Mouse (Mus musculus) stomach, embryonic 16.5 days (tissue): ENCODE results near the gene Slco2a1. TPM values are rescaled to one million over a fixed set of nuclear protein-coding genes. Genes with fewer than 3 reads are reported as not detected.
A peak's percentile ranks its signal among the peaks of the same experiment; 100 is the strongest.

ENCODE experiments used
- ATAC-seq: fragments of 200-750 bp; cut with Nextera tagmentation; 2 replicates; pipeline ENCODE4 v1.8.0; 2017; ENCODE audit warnings: moderate number of reproducible peaks, moderate TSS enrichment; ENCODE audit not compliant: insufficient read depth, low FRiP score
- H3K27ac ChIP-seq: fragments of 300-500 bp; sonication (generic); 2 replicates; pipeline ENCODE4 v1.5.1; 2014; ENCODE audit warnings: low read length
- H3K27me3 ChIP-seq: fragments of 300-500 bp; sonication (generic); 2 replicates; pipeline ENCODE4 v1.6.1; 2014; ENCODE audit warnings: low read length, control low read depth, mixed read lengths; ENCODE audit not compliant: control insufficient read depth, insufficient read depth
- H3K36me3 ChIP-seq: fragments of 300-500 bp; sonication (generic); 2 replicates; pipeline ENCODE4 v1.6.1; 2014; ENCODE audit warnings: low read length; ENCODE audit not compliant: control insufficient read depth, insufficient read depth
- H3K4me1 ChIP-seq: fragments of 300-500 bp; sonication (generic); 2 replicates; pipeline ENCODE4 v1.6.1; 2014; ENCODE audit warnings: low read length, control low read depth, mixed read lengths; ENCODE audit not compliant: control insufficient read depth, insufficient read depth
- H3K4me2 ChIP-seq: fragments of 300-500 bp; sonication (generic); 2 replicates; pipeline ENCODE4 v1.6.1; 2014; ENCODE audit warnings: low read depth, low read length, mixed read lengths
- H3K4me3 ChIP-seq: fragments of 300-500 bp; sonication (generic); replicated peaks from 2 replicates; pipeline ENCODE4 v1.5.1; 2014; ENCODE audit warnings: mild to moderate bottlenecking, low read length
- H3K9ac ChIP-seq: fragments of 300-500 bp; sonication (generic); 2 replicates; pipeline ENCODE4 v1.6.1; 2014; ENCODE audit warnings: low read length
- H3K9me3 ChIP-seq: fragments of 300-500 bp; sonication (generic); replicated peaks from 2 replicates; pipeline ENCODE4 v1.6.1; 2016; ENCODE audit warnings: low read length, control low read depth; ENCODE audit not compliant: control insufficient read depth
- WGBS: fragments of 180-500 bp; shearing (Covaris S2); extraction: QIAGEN DNeasy Blood & Tissue Kit; methylation state at CpG from one replicate; pipeline ENCODE4 v1.1.7; 2014; 5-methylcytosine and 5-hydroxymethylcytosine counted together
- polyA plus RNA-seq: library from polyadenylated mRNA; unstranded; fragments of >200 nt; fragmentation: Nextera tagmentation; extraction: Ambion mirVana; gene quantifications from 2 replicates; pipeline ENCODE4 v1.2.1, GENCODE M21; 2015

Slco2a1 gene
- polyA plus RNA-seq, 1 experiment from 2014 or later, result 11.8 TPM

DNA sequence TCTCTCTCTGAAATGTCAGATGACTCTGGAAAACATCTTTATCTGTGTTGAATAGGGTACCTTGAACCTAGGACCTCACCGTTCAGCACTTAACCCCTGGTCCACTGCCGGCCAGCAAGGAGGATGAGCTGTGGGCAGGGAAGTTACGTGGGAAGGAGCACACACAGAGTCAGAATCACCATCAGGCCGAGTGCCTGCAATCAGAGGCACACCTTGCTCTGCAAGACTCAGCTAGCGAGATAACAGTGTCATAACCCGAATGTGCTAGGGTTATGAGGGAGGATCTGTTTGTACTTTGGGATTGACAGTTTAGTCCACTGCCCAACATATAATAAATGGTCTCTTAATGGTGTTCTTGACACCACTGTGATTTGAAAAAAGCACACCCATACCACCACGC is 50.2 kb downstream of the Slco2a1 start:
- no peak overlapping the region for H3K27ac ChIP-seq
- WGBS, result 69% methylated on average over 7 of the region's 7 CpGs
- no peaks in the 10 kb centered on the region for H3K36me3 ChIP-seq
- no peak overlapping the region for H3K4me2 ChIP-seq
- no peaks in the 10 kb centered on the region for H3K4me1 ChIP-seq
- H3K27me3 ChIP-seq, result no peaks in the 10 kb centered on the region
- H3K9me3 ChIP-seq, result no peaks in the 10 kb centered on the region
- no peak overlapping the region for H3K4me3 ChIP-seq
- no peak overlapping the region for H3K9ac ChIP-seq
- no peak for ATAC-seq

DNA sequence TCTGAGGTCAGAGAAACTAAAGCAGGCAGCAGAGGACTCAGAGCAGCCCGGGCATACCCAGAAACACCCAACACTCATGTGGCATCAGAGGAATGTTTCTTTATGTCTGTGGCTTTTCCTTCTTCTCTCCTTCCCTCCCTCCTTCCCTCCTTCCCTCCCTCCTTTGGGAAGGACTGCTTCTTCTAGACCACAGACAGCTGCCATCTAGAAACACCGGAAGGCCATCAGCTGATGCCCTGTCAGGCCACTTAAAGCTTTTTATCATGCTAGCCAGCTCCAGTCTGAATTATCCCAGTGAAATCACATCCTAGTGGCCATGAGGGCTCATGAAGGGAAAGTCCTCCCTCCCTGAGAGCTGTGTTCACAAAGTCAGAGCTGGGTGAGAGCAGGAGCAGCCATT is 52.1 kb downstream of the Slco2a1 start:
- no peak overlapping the region for H3K4me3 ChIP-seq
- no peak overlapping the region for H3K27ac ChIP-seq
- H3K27me3 ChIP-seq, result no peaks in the 10 kb centered on the region
- H3K4me1 ChIP-seq, result no peaks in the 10 kb centered on the region
- ATAC-seq, result no peak
- H3K4me2 ChIP-seq, result no peak overlapping the region
- H3K9ac ChIP-seq, result no peak overlapping the region
- H3K36me3 ChIP-seq, result no peaks in the 10 kb centered on the region
- H3K9me3 ChIP-seq, result no peaks in the 10 kb centered on the region
- 53% methylated on average over 2 of the region's 2 CpGs for WGBS

GRCm38 (mm10) chr9:103045406-103045805 is 56.9 kb downstream of the Slco2a1 start:
- 91% methylated on average over 1 of the region's 1 CpGs for WGBS
- no peak overlapping the region for H3K4me2 ChIP-seq

DNA sequence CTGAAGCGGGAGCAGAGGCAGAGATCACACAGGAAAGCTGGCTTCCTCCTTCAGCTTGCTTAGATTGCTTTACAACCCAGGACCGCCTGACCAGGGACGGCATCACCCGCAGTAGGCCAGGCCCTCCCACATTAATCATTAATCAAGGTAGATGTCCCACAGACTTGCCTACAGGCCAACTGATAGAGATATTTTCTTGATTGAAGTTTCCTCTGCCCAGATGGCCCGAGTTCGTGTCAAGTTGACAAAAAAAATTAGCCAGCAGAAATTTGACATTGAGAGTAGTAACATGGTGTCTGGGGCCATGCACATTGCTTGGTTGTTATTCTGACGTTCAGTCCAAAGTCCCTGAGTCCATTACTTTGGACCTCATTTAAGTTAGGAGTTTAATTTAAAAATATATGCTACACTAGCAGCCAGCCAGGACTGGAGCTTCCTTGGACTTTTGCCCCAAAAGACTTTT is 60.6 kb downstream of the Slco2a1 start:
- ATAC-seq, result peak; percentile 60; the same call in 1 of the 2 replicates
- Histone ChIP-seq H3K4me2 (no peak overlapping the region), H3K27ac (no peak overlapping the region), H3K4me3 (no peak overlapping the region), H3K4me1 (no peaks in the 10 kb centered on the region), H3K27me3 (no peaks in the 10 kb centered on the region), H3K9ac (no peak overlapping the region), H3K9me3 (no peaks in the 10 kb centered on the region), H3K36me3 (no peaks in the 10 kb centered on the region)
- WGBS, result 52% methylated on average over 7 of the region's 7 CpGs

More at GRCm38 (mm10) chr9:103045406-103045805, 56.9 kb downstream of the Slco2a1 start:
- Histone ChIP-seq H3K9me3 (no peaks in the 10 kb centered on the region), H3K27me3 (no peaks in the 10 kb centered on the region), H3K9ac (no peak overlapping the region), H3K36me3 (no peaks in the 10 kb centered on the region), H3K4me1 (no peaks in the 10 kb centered on the region), H3K4me3 (no peak overlapping the region), H3K27ac (no peak overlapping the region)
- no peak for ATAC-seq

DNA sequence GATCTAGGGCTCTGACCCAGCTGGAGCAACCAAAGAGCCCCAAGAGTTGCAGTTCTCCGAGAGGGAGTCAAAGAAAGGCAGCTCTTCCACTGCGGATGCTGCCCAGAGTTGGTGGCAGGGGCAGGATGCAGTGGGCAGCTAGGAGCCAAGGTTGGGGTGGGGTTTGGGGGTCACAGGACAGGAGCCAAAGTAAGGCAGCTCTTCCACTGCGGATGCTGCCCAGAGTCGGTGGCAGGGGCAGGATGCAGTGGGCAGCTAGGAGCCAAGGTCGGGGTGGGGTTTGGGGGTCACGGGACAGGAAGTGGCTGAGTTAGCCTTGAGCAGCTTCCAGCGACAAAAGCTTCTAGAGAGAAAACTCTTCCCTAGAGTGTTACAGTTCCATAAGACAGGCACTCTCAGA is 65.3 kb downstream of the Slco2a1 start:
- Histone ChIP-seq H3K4me1 (no peaks in the 10 kb centered on the region), H3K27me3 (no peaks in the 10 kb centered on the region), H3K27ac (no peak overlapping the region), H3K9ac (no peak overlapping the region), H3K9me3 (no peaks in the 10 kb centered on the region), H3K36me3 (no peaks in the 10 kb centered on the region), H3K4me3 (no peak overlapping the region), H3K4me2 (no peak overlapping the region)
- no peak for ATAC-seq
- WGBS, result 72% methylated on average over 7 of the region's 7 CpGs

- Histone ChIP-seq H3K27ac (no peak overlapping the region), H3K27me3 (no peaks in the 10 kb centered on the region), H3K4me2 (no peak overlapping the region), H3K9ac (no peak overlapping the region), H3K4me3 (no peak overlapping the region), H3K36me3 (no peaks in the 10 kb centered on the region), H3K4me1 (no peaks in the 10 kb centered on the region), H3K9me3 (no peaks in the 10 kb centered on the region)
- 81% methylated on average over 11 of the region's 11 CpGs for WGBS
- ATAC-seq, result no peak
These were observed 66.5 kb downstream of the Slco2a1 start for GRCm38 (mm10) chr9:103055061-103055460.

DNA sequence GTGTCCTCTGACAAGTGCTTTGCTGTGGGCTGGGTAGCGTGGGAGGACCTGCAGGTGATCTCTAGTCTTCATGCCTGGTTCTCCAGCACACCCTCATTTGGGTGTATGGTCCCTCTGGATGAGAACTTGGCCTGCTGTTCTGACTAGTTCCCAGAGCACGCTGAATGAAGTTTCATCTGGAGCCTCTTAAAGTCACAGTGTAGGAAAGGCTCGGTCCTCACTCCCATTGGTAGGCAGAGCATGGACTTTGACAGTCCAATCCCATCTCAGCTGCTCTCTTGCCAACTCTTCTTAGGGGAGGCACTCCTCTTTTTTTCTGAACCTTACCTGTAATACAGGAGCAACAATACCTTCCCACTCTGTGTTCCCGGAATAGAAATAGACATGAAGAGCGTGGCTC is 67.7 kb downstream of the Slco2a1 start:
- no peaks in the 10 kb centered on the region for H3K36me3 ChIP-seq
- H3K4me3 ChIP-seq, result no peak overlapping the region
- WGBS, result 90% methylated on average over 5 of the region's 5 CpGs
- H3K27me3 ChIP-seq, result no peaks in the 10 kb centered on the region
- H3K27ac ChIP-seq, result no peak overlapping the region
- H3K9me3 ChIP-seq, result no peaks in the 10 kb centered on the region
- no peak overlapping the region for H3K4me2 ChIP-seq
- no peak for ATAC-seq
- H3K9ac ChIP-seq, result no peak overlapping the region
- H3K4me1 ChIP-seq, result no peaks in the 10 kb centered on the region

- Histone ChIP-seq H3K4me3 (no peak overlapping the region), H3K9me3 (no peaks in the 10 kb centered on the region), H3K9ac (no peak overlapping the region), H3K4me1 (no peaks in the 10 kb centered on the region), H3K27me3 (no peaks in the 10 kb centered on the region), H3K27ac (no peak overlapping the region), H3K36me3 (no peaks in the 10 kb centered on the region), H3K4me2 (no peak overlapping the region)
- WGBS, result 65% methylated on average over 2 of the region's 2 CpGs
- no peak for ATAC-seq
These were observed 72.0 kb downstream of the Slco2a1 start for GRCm38 (mm10) chr9:103060551-103060950.

GRCm38 (mm10) chr9:103061471-103062053 is 73.0 kb downstream of the Slco2a1 start:
- Histone ChIP-seq H3K9ac (no peak overlapping the region), H3K9me3 (no peaks in the 10 kb centered on the region), H3K4me1 (no peaks in the 10 kb centered on the region), H3K4me2 (no peak overlapping the region), H3K4me3 (no peak overlapping the region), H3K36me3 (no peaks in the 10 kb centered on the region), H3K27ac (no peak overlapping the region), H3K27me3 (no peaks in the 10 kb centered on the region)
- 0 out of 2 replicates have a peak, but pooled peaks have one; percentile 47 for ATAC-seq
- WGBS, result 55% methylated on average over 5 of the region's 5 CpGs
